Mouse (Mus musculus) spleen, postnatal 36 days (tissue): ENCODE data around the gene Thap8.
A peak's percentile ranks its signal among the peaks of the same experiment; 100 is the strongest.
"Not testable (repeated sequence)": the region's sequence is repeated elsewhere in the genome, so short reads cannot be mapped to it uniquely, and the experiment has no call there.

Experiments
- DNase-seq, 2 experiments: peaks; one replicate each; pipeline ENCODE4 v3.0.0; 2022; ENCODE audit warnings: low spot score in 2 of 2, mixed read lengths in 1 of 2

The Thap8 gene

DNA sequence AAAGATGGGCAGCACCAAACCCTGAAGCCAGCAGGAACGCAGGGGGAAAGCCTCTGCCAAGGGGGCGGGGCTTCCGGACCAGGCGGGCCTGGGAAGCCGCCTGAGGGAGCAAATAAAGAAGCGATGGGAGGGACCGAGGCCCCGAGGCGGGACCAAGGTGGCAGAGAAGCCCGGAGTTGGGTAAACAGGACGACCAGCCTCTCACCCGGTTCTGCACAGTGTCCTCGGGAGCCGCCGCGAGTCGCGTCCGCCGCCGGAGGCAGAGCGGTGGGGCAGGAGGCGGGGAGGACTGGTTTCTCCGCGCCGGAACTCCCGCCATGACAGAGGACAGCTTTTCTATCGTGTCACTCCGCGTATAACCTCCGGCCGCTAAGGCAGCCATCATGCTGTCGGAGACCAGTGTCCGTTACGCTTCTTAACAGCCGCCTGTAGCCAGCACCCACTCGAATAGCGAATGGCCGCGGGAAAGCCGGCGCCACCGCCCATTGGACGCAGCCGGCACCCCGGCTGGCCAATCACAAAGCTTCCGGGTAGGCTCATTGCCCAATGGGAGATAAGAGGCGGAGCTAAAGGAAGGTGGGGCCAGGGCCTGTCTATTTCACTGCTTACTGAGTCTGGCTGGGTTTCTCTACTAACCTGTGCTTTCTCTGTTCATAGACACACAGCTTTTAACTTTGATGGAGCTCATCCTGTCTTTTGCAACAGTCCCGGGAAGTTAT lies at the start of gene Thap8, which contains the start of gene Wdr62:
TSS of gene Thap8 (plus strand) at position 144 of the 719 bp plus-strand sequence.
TSS of gene Wdr62 (minus strand) at position 469 of the 719 bp plus-strand sequence.
- DNase-seq: peak; percentile 90 to 93

DNA sequence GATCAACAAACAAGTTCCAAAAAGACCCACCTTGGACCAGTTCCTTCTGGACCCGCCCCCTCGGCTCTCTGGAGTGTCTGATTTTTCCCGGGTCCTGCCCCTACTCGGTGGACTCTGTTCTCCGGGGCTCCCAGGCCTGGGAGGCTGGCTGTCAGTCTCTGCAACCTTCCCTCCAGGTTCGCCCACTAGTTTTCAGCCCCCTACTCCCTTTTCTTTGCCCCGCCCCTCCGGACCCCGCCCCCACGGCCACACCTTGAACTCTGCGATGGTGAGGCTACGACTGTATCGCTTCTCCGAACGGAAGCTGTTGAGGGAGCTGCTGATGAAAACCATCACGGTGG lies 48.6 kb upstream of the Thap8 start:
- no peak for DNase-seq

DNA sequence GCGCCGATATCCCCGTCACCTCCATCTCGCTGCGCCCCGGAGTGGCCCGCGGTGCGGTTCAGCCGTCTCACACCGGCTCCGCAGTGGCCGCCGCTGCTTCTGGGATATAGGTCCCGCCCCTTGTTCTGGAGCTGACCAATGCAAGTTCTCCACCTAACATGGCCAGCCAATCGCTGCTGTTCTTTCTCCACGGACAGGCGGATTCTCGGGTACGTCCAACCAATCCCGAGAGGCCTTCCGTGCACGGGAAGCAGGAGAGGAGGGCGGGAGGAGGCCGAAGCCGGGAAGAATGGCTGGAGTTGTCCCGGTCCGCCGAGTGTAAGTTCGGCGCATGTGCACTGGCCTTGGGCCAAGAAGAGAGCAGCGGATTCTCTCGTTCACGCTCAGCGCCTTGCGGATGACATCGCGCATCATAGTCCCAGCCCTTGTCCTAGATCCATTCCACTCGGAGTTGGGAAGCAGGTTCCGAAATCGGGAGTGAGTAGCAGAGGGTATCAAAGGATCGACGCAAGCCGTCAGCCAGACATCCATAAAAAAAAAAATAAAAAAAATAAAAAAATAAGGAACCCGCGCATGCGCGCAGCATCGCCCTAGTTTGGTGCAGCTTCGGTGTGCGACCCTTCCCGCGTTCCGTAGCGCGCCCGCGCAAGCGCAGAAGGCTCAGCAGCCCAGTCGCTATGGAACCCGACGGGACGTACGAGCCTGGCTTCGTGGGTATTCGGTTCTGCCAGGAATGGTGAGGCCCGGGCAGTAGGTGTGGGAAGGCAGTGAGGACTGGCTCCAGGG lies 48.0 kb upstream of the Thap8 start, which contains the start of the genes Polr2i and Tbcb:
TSS of gene Polr2i (plus strand) at position 280 of the 786 bp plus-strand sequence.
TSS of gene Tbcb (minus strand) at position 604 of the 786 bp plus-strand sequence.
- peak; percentile 95 to 96 for DNase-seq

GRCm38 (mm10) chr7:30232631-30233148 lies 47.2 kb upstream of the Thap8 start:
- DNase-seq: peak; percentile 36 to 55

DNA sequence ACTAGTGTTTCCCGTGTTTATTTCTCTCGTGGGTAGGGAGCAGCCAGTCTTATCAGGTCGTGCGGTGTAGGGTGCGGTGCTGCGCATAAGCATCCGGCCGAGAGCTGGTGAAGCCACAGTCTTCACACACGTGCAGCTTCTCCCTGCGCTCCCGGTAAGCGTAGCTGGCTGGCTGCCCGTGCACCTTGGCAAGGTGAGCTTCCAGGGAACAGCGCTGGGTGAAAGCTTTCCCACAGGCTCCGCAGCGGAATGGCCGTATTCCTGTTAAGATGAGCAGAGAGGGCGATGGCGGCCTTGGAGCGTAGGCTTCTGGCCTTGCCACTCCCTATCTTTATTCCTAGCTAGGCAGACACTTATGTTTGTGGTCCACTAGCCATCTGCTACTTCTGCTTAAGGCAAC lies 46.5 kb upstream of the Thap8 start:
- no peak for DNase-seq

DNA sequence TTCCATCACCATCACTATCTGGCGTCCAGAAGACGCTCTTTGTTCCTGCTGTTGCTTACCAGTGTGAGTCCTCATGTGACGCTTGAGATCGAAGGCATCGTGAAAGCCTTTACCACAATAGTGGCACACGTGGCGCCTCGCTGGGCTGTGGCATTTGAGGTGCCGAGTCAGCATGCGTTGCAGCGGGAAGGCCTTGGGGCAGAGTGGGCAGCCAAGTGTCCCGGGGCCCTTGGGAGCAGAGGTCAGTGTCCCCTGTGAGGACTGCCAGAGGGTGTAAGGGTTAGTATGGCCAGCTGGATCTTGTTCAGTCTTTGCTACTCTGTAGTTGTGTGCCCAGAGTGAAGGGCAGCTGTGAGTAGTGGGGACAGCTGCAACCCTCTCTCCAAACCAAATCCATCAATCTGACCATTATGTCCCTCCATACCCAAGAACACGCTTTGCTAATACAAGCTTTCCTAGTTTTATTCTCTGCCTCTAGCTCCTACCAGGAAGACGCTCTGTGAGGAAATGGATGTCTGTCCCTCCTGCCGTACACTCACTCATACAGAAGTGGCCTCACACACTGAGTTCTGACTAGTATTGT lies 45.5 kb upstream of the Thap8 start:
- no peak for DNase-seq

GRCm38 (mm10) chr7:30235091-30235490 lies 44.8 kb upstream of the Thap8 start:
- no peak for DNase-seq

DNA sequence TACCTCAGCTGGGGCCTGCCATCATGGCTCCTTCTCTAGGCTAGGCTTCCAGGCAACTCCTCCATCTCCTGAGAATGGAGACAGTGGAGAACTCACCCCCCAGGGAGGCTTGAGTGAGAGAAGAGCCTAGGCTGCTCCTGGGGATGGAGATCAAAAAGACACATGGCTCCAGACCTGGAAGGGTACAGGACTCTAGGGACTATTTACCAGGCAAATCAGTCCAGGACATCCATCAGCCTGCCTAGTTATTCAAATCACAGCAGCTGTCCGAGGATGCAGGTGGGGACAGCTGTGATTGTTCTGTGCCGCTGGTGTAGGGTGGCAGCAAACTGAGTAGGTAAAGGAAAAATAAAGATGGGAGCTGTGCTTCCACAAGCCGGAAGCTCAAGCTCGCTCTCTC lies 44.3 kb upstream of the Thap8 start, which contains the start of gene Ovol3:
TSS of gene Ovol3 (minus strand) at position 101 of the 400 bp plus-strand sequence.
- no peak for DNase-seq

DNA sequence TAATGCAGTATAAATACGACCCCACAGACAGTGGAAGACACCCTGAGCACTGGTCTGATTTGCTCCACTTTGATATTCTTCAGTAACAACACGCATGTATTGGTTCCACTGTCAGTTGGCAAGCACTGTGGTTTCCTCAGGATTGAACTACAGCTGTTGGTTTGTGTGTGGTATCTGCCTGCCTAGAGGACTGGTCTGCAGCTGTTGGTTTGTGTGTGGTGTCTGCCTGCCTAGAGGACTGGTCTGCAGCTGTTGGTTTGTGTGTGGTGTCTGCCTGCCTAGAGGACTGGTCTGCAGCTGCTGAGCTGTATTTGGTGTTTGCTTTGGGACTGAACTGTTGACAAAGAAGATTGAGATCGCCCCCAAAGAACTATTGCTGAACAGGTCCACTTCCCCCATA lies 42.5 kb upstream of the Thap8 start:
- not testable (repeated sequence) for DNase-seq

DNA sequence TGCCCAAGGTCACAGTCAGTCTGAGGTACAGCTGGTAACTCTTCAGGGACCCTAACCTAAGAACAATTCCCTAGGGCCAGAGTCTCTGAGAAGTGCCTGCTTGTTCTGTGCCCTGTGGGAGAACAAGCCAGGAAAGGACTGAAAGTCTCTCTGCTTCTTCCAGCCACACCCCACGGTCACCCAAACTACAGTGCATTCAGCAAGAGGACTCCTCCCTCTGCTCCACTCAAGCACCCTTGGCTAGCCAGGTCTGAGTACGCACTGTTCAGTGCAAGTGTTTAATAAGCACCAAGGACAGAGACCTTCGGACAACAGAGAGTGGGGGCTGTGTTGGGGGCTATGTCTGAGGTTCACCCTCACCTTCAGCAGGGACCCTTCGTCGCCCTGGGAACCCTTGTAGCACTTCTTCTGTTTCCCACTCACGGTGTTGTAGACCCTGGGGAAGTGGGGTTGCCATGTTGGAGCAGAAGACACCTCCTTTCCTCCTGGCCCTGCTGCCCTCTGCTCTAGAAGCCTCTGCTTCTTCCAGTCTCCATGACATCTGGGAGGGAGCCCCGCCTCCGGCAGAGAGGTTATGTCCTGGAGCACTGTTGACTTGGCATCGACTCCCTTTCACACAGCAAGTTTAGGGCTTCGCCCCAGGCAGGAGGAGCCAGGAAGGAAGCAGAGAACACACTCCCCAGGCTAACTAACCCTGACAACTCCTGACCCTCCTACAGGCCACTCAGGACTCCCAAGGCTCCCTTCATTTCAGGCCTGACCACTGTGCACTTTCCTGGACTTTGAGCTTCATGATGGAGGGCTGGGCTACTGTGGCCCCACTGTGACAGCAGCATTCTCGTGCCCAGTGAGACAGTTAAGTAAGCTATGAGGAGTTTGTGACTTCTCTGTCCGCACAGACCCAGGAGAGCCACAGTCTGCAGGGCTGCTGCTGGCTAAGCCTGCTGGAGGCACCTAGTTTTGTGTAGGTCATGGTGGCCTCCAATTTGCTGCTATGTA lies 27.6 kb upstream of the Thap8 start:
- peak; percentile 5 to 11 for DNase-seq

DNA sequence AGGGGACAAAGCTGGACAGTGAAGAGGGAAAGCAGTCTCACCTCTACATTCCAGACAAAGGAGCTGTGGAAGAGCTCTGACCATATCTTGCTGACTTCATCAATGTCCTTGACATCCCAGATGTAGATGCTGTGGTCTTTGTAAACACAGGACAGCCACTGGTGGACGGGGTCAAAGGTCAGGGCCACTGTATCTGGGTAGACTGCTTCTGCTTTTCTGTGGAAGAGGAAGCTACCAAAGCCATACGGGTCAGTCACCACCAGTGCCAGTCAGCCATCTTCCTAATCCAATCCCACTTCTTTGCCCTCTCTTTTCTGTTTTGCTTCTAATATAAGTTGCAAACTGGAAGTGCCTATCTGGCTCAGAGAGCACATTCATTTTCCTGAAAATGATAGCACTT lies 14.9 kb upstream of the Thap8 start:
- no peak for DNase-seq

DNA sequence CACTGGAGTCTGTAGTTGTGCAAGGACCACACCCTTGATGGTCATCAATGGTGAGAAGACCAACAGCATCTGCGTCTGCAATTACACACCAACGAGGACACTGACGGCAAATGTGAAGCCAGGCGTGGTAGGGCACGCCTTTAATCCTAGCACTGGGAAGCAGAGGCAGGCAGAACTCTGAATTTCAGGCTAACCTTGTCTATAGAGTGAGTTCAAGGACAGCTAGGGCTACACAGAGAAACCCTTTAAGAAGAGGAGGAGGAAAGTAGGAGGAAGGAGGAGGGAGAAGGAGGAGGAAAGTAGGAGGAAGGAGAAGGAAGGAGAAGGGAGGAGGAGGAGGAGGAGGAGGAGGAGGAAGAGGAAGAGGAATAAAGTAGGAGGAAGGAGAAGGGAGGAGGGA lies 14.4 kb upstream of the Thap8 start:
- DNase-seq: no peak

GRCm38 (mm10) chr7:30265935-30266334 lies 14.0 kb upstream of the Thap8 start:
- DNase-seq: no peak

- no peak for DNase-seq
These were observed 13.1 kb upstream of the Thap8 start for GRCm38 (mm10) chr7:30266780-30267179.

DNA sequence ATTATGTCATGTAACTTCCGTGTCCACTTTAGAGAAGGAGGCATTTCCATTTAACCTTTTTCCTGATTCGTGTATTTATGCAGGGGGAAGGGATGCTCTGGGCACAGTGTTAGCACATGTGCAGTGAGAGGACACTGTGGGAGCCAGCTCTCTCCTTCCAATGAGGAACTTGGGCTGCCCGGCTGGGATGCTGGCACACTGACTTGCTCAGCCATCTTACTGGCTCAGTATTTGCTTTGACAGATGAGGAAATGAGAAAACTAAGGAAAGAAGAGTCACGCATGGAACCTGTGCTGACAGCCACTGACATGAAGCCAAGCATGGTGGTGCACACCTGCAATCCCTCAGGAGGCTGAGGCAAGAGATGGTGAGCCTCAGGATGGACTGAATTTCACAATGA lies 10.3 kb upstream of the Thap8 start:
- no peak for DNase-seq

- DNase-seq: no peak
These were observed 5.5 kb upstream of the Thap8 start for GRCm38 (mm10) chr7:30274383-30274782.

GRCm38 (mm10) chr7:30278911-30279310 lies 983 bp upstream of the Thap8 start:
- no peak for DNase-seq

DNA sequence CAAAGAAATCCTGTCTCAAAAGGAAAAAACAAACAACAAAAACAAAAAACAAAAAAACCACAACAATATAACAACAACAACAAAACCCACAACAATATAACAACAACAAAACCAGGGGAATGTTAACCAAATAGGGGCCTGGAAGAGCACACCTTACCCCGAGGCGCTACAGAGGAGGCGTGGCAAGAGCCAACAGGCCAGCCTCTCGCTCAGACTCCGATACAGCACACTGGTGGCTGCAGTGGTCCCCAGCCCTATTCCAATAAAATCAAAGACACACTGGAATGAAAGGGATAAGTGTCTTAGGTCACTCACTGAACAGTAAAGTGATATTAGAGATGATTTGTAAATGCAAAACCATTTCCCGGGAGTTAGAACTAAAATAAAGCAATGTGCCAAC lies 358 bp upstream of the Thap8 start:
- no peak for DNase-seq

- peak; percentile 75 to 83 for DNase-seq
These were observed 810 bp downstream of the Thap8 start for GRCm38 (mm10) chr7:30280670-30281138.

- no peak for DNase-seq
These were observed 1.6 kb downstream of the Thap8 start for GRCm38 (mm10) chr7:30281522-30281921.

- no peak for DNase-seq
These were observed 2.8 kb downstream of the Thap8 start for GRCm38 (mm10) chr7:30282740-30283139.
